Mouse (Mus musculus) heart, postnatal 0 days (tissue): ENCODE data around the gene Gnat1. TPM values are rescaled to one million over a fixed set of nuclear protein-coding genes. Genes with fewer than 3 reads are reported as not detected.

ENCODE experiments used
- ATAC-seq: fragments of 200-750 bp; cut with Nextera tagmentation; 2 replicates; pipeline ENCODE4 v1.8.0; 2017; ENCODE audit warnings: low read depth, moderate number of reproducible peaks, moderate library complexity; ENCODE audit not compliant: insufficient read depth
- DNase-seq: peaks from one replicate; pipeline ENCODE4 v3.0.0-alpha.2; 2016; ENCODE audit warnings: low spot score
- H3K27ac ChIP-seq: fragments of 300-500 bp; sonication (generic); 2 replicates; pipeline ENCODE4 v1.5.1; 2014; ENCODE audit warnings: low read depth, mild to moderate bottlenecking
- H3K27me3 ChIP-seq: fragments of 300-500 bp; sonication (generic); 2 replicates; pipeline ENCODE4 v1.6.1; 2014; ENCODE audit warnings: low read length, mixed read lengths; ENCODE audit not compliant: control insufficient read depth, insufficient read depth
- H3K36me3 ChIP-seq: fragments of 300-500 bp; sonication (generic); replicated peaks from 2 replicates; pipeline ENCODE4 v1.6.1; 2014; ENCODE audit warnings: low read length, mixed read lengths; ENCODE audit not compliant: control insufficient read depth, insufficient read depth
- H3K4me1 ChIP-seq: fragments of 300-500 bp; sonication (generic); 2 replicates; pipeline ENCODE4 v1.6.1; 2014; ENCODE audit warnings: antibody characterized with exemption; ENCODE audit not compliant: control insufficient read depth, insufficient read depth
- H3K4me2 ChIP-seq: fragments of 300-500 bp; sonication (generic); 2 replicates; pipeline ENCODE4 v1.6.1; 2014; ENCODE audit warnings: low read depth, mild to moderate bottlenecking, low read length, moderate library complexity
- H3K4me3 ChIP-seq: fragments of 300-500 bp; sonication (generic); 2 replicates; pipeline ENCODE4 v1.5.1; 2014; ENCODE audit warnings: low read depth, low read length
- H3K9ac ChIP-seq: fragments of 300-500 bp; sonication (generic); replicated peaks from 2 replicates; pipeline ENCODE4 v1.6.1; 2014; ENCODE audit warnings: low read depth, low read length, mixed read lengths
- H3K9me3 ChIP-seq: fragments of 300-500 bp; sonication (generic); replicated peaks from 2 replicates; pipeline ENCODE4 v1.6.1; 2016; ENCODE audit warnings: low read length; ENCODE audit not compliant: control insufficient read depth
- CTCF ChIP-seq: IDR thresholded peaks from 2 replicates; pipeline ENCODE4 v1.5.1; 2016; ENCODE audit warnings: antibody characterized with exemption, control low read depth, low read depth
- EP300 ChIP-seq: IDR thresholded peaks from 2 replicates; pipeline ENCODE4 v1.6.1; 2016; ENCODE audit warnings: antibody characterized with exemption, low read depth
- WGBS: fragments of 180-500 bp; shearing (Covaris S2); extraction: QIAGEN DNeasy Blood & Tissue Kit; methylation state at CpG from one replicate; pipeline ENCODE4 v1.1.7; 2014; 5-methylcytosine and 5-hydroxymethylcytosine counted together
- polyA plus RNA-seq: library from polyadenylated mRNA; unstranded; fragments of >200 nt; fragmentation: Nextera tagmentation; extraction: Ambion mirVana; gene quantifications from 2 replicates; pipeline ENCODE4 v1.2.1, GENCODE M21; 2015
- total RNA-seq: library from RNA; depleted of rRNA; stranded (reverse); fragments of >200 nt; gene quantifications from 2 replicates; pipeline ENCODE4 v1.2.3, GENCODE M21; 2014; ENCODE audit warnings: low replicate concordance; rRNA removed

Gnat1 gene
- total and polyA plus RNA-seq, 2 experiments from 2014 or later: 0.25 TPM; not detected in 1

- Histone ChIP-seq H3K4me1 (peaks cover 66% of the 10 kb centered on the region), H3K36me3 (peaks cover 19% of the 10 kb centered on the region)
- peak; percentile 60 for ATAC-seq
Observed at GRCm38 (mm10) chr9:107626844-107627277, 52.7 kb downstream of the Gnat1 start.

DNA sequence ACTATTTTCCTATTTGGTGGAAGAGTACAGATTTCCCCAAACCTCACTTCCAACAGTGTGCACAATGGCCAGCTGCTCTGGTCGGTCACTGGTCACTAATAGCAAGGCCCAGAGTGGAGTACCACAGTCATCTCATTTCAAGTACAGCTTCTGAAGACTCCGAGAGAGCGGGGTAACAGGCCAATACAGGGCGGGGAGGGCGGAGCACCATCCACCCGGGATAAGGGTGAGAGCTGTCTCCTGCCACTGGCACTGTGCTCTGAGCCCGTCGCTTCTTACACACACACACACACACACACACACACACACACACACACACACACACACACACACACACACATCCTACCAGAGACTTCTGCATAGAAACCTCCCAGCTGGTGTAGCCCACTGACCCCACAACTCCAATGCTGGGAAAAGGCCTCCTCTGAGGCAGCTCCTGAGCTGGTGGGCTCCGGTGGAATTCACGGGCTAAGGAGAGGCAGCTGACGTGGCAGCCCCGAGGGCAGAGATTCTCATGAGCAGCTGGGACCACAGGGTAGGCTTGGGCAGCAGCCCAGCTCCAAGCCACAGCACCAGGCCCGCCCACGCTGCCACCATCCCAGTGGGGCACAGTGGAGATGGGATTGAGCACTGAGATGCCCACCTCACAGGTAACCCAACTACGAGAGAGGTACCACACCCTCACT is 53.2 kb downstream of the Gnat1 start:
- peak; percentile 3; the same call in 1 of the 2 replicates for ATAC-seq

More at GRCm38 (mm10) chr9:107626844-107627277, 52.7 kb downstream of the Gnat1 start:
- 0% methylated on average over 2 of the region's 2 CpGs for WGBS
- Histone ChIP-seq H3K27ac (peak overlapping the region; percentile 94), H3K9ac (peak overlapping the region; percentile 2), H3K27me3 (no peaks in the 10 kb centered on the region), H3K4me3 (no peak overlapping the region), H3K9me3 (no peaks in the 10 kb centered on the region), H3K4me2 (peak overlapping the region; percentile 51)
- peak; percentile 79 for DNase-seq
- TF ChIP-seq EP300 (no peak), CTCF (peak; percentile 98)

GRCm38 (mm10) chr9:107625351-107626128 is 54.0 kb downstream of the Gnat1 start:
- H3K9me3 ChIP-seq: no peaks in the 10 kb centered on the region
- 0 out of 2 replicates have a peak overlapping the region, but pooled peaks have one; percentile 32 for H3K9ac ChIP-seq
- TF ChIP-seq CTCF (peak; percentile 38), EP300 (no peak)
- WGBS: 84% methylated on average over 12 of the region's 12 CpGs
- no peak overlapping the region for H3K4me3 ChIP-seq
- no peaks in the 10 kb centered on the region for H3K27me3 ChIP-seq
- 0 out of 2 replicates have a peak overlapping the region, but pooled peaks have one; percentile 51 for H3K4me2 ChIP-seq
- no peak for ATAC-seq
- peaks cover 19% of the 10 kb centered on the region for H3K36me3 ChIP-seq
- H3K4me1 ChIP-seq: peaks cover 71% of the 10 kb centered on the region
- DNase-seq: no peak
- H3K27ac ChIP-seq: peak overlapping the region; percentile 94

More for the DNA sequence above, 53.2 kb downstream of the Gnat1 start:
- DNase-seq: no peak
- peaks cover 69% of the 10 kb centered on the region for H3K4me1 ChIP-seq
- H3K4me3 ChIP-seq: 0 out of 2 replicates have a peak overlapping the region, but pooled peaks have one; percentile 6
- peaks cover 18% of the 10 kb centered on the region for H3K36me3 ChIP-seq
- H3K27ac ChIP-seq: peak overlapping the region; percentile 94
- WGBS: 37% methylated on average over 13 of the region's 15 CpGs
- H3K27me3 ChIP-seq: no peaks in the 10 kb centered on the region
- peak overlapping the region; percentile 2; the same call in 1 of the 2 replicates for H3K9ac ChIP-seq
- H3K9me3 ChIP-seq: no peaks in the 10 kb centered on the region
- TF ChIP-seq EP300: no peak
- TF ChIP-seq CTCF: no peak
- H3K4me2 ChIP-seq: peak overlapping the region; percentile 51

GRCm38 (mm10) chr9:107624951-107625350 is 54.6 kb downstream of the Gnat1 start:
- H3K9ac ChIP-seq: peak overlapping the region; percentile 32; the same call in 1 of the 2 replicates
- peaks cover 25% of the 10 kb centered on the region for H3K36me3 ChIP-seq
- ATAC-seq: no peak
- DNase-seq: no peak
- H3K4me2 ChIP-seq: peak overlapping the region; percentile 14; the same call in 1 of the 2 replicates
- H3K4me1 ChIP-seq: peaks cover 71% of the 10 kb centered on the region
- H3K4me3 ChIP-seq: no peak overlapping the region
- peak overlapping the region; percentile 94 for H3K27ac ChIP-seq
- H3K27me3 ChIP-seq: no peaks in the 10 kb centered on the region
- H3K9me3 ChIP-seq: no peaks in the 10 kb centered on the region
- TF ChIP-seq EP300: no peak
- TF ChIP-seq CTCF: no peak
- 79% methylated on average over 3 of the region's 3 CpGs for WGBS

DNA sequence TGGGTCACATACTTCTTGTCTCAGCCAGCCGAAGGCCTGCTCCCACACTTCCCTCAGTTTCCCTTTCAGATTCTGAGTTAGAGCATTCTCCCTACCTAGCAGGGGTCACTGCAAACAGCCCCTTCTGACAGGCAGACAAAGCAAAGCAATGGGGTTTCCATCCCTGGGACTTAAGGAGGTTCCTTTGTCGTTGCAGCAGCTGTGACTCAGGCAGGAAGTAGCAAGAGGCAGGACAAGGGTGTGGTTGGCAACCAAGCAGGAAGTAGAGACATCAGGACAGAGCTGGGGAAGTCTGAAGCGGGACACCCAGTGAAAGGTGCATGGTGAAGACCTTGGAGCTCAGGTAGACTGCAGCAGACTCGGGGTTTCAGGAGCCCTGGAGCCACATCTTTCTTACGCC is 55.0 kb downstream of the Gnat1 start:
- WGBS: 57% methylated on average over 5 of the region's 5 CpGs
- ATAC-seq: 0 out of 2 replicates have a peak, but pooled peaks have one; percentile 14
- Histone ChIP-seq H3K9me3 (no peaks in the 10 kb centered on the region), H3K4me3 (no peak overlapping the region), H3K4me1 (peaks cover 71% of the 10 kb centered on the region), H3K36me3 (peaks cover 29% of the 10 kb centered on the region), H3K27ac (peak overlapping the region; percentile 94), H3K4me2 (peak overlapping the region; percentile 14; the same call in 1 of the 2 replicates), H3K27me3 (no peaks in the 10 kb centered on the region), H3K9ac (peak overlapping the region; percentile 32)
- TF ChIP-seq CTCF: no peak
- TF ChIP-seq EP300: 0 out of 2 replicates have a peak, but pooled peaks have one; percentile 23
- peak; percentile 72 for DNase-seq

Other genes with a start within 250 kb of the Gnat1 start
- 33.4 and 37.3 TPM in 2 replicates for gene Tmem115, start 145.8 kb downstream of the Gnat1 start, total RNA-seq
- 26.7 and 28.5 TPM in 2 replicates for gene Tmem115, start 145.8 kb downstream of the Gnat1 start, polyA plus RNA-seq
- 13.4 and 22.1 TPM in 2 replicates for gene Cyb561d2, start 137.5 kb downstream of the Gnat1 start, total RNA-seq
- 14.3 and 16.9 TPM in 2 replicates for gene Cyb561d2, start 137.5 kb downstream of the Gnat1 start, polyA plus RNA-seq
- gene Nprl2, start 137.5 kb downstream of the Gnat1 start, total RNA-seq: 42.3 and 56.4 TPM in 2 replicates
- 22.5 and 23.2 TPM in 2 replicates for gene Nprl2, start 137.5 kb downstream of the Gnat1 start, polyA plus RNA-seq
- not detected in 2 replicates for gene Zmynd10, start 132.4 kb downstream of the Gnat1 start, total RNA-seq
- 0.25 and 0.49 TPM in 2 replicates for gene Zmynd10, start 132.4 kb downstream of the Gnat1 start, polyA plus RNA-seq
- 28.7 and 39.0 TPM in 2 replicates for gene Rassf1, start 128.2 kb downstream of the Gnat1 start, total RNA-seq
- gene Rassf1, start 128.2 kb downstream of the Gnat1 start, polyA plus RNA-seq: 34.4 and 35.1 TPM in 2 replicates
- 38.6 and 51.2 TPM in 2 replicates for gene Tusc2, start 116.5 kb downstream of the Gnat1 start, total RNA-seq
- 37.0 and 38.8 TPM in 2 replicates for gene Tusc2, start 116.5 kb downstream of the Gnat1 start, polyA plus RNA-seq
- gene Hyal2, start 111.8 kb downstream of the Gnat1 start, total RNA-seq: 67.8 and 97.3 TPM in 2 replicates
- 58.6 and 60.5 TPM in 2 replicates for gene Hyal2, start 111.8 kb downstream of the Gnat1 start, polyA plus RNA-seq
- gene Hyal1, start 102.8 kb downstream of the Gnat1 start, total RNA-seq: 14.0 and 21.3 TPM in 2 replicates
- 5.7 and 6.0 TPM in 2 replicates for gene Hyal1, start 102.8 kb downstream of the Gnat1 start, polyA plus RNA-seq
- gene Naa80, start 100.8 kb downstream of the Gnat1 start, total RNA-seq: 28.4 and 58.8 TPM in 2 replicates
- gene Naa80, start 100.8 kb downstream of the Gnat1 start, polyA plus RNA-seq: 14.5 and 17.5 TPM in 2 replicates
- gene Hyal3, start 98.9 kb downstream of the Gnat1 start, total RNA-seq: 0.65 and 0.66 TPM in 2 replicates
- gene Hyal3, start 98.9 kb downstream of the Gnat1 start, polyA plus RNA-seq: 0.29 and 0.44 TPM in 2 replicates
- 22.3 and 31.2 TPM in 2 replicates for gene Ifrd2, start 92.1 kb downstream of the Gnat1 start, total RNA-seq
- gene Ifrd2, start 92.1 kb downstream of the Gnat1 start, polyA plus RNA-seq: 28.6 and 33.6 TPM in 2 replicates
- gene Sema3b, start 70.5 kb downstream of the Gnat1 start, total RNA-seq: 21.0 and 34.9 TPM in 2 replicates
- gene Sema3b, start 70.5 kb downstream of the Gnat1 start, polyA plus RNA-seq: 8.9 and 9.1 TPM in 2 replicates
- 472 and 473 TPM in 2 replicates for gene Gnai2, start 44.3 kb downstream of the Gnat1 start, total RNA-seq
- gene Gnai2, start 44.3 kb downstream of the Gnat1 start, polyA plus RNA-seq: 291 and 295 TPM in 2 replicates
- 8.9 and 16.9 TPM in 2 replicates for gene Slc38a3, start 10.2 kb downstream of the Gnat1 start, total RNA-seq
- 2.7 and 4.0 TPM in 2 replicates for gene Slc38a3, start 10.2 kb downstream of the Gnat1 start, polyA plus RNA-seq
- 38.4 and 59.5 TPM in 2 replicates for gene Sema3f, start 30.8 kb upstream of the Gnat1 start, total RNA-seq
- 2.6 and 2.7 TPM in 2 replicates for gene Sema3f, start 30.8 kb upstream of the Gnat1 start, polyA plus RNA-seq
- 53.5 and 90.6 TPM in 2 replicates for gene Rbm5, start 91.3 kb upstream of the Gnat1 start, total RNA-seq
- gene Rbm5, start 91.3 kb upstream of the Gnat1 start, polyA plus RNA-seq: 81.7 and 88.9 TPM in 2 replicates
- 20.3 and 35.1 TPM in 2 replicates for gene Rbm6, start 193.5 kb upstream of the Gnat1 start, total RNA-seq
- gene Rbm6, start 193.5 kb upstream of the Gnat1 start, polyA plus RNA-seq: 27.1 and 28.3 TPM in 2 replicates
- gene Mon1a, start 208.4 kb upstream of the Gnat1 start, total RNA-seq: 12.1 and 16.4 TPM in 2 replicates
- 9.9 TPM in 2 replicates for gene Mon1a, start 208.4 kb upstream of the Gnat1 start, polyA plus RNA-seq
- gene Mst1r, start 227.2 kb upstream of the Gnat1 start, total RNA-seq: 1.8 and 20.1 TPM in 2 replicates
- gene Mst1r, start 227.2 kb upstream of the Gnat1 start, polyA plus RNA-seq: 0.74 and 1.2 TPM in 2 replicates
- gene Actl11, start 248.8 kb upstream of the Gnat1 start, total RNA-seq: not detected in 2 replicates
- gene Actl11, start 248.8 kb upstream of the Gnat1 start, polyA plus RNA-seq: not detected in 2 replicates